Mouse (Mus musculus) stomach, embryonic 14.5 days (tissue): ENCODE results near the gene Krt16. TPM values are rescaled to one million over a fixed set of nuclear protein-coding genes. Genes with fewer than 3 reads are reported as not detected.
A peak's percentile ranks its signal among the peaks of the same experiment; 100 is the strongest.

ENCODE experiments used
- ATAC-seq: fragments of 200-750 bp; cut with Nextera tagmentation; 2 replicates; pipeline ENCODE4 v1.8.0; 2017; ENCODE audit warnings: low read depth, moderate TSS enrichment; ENCODE audit not compliant: insufficient number of reproducible peaks, insufficient read depth, low FRiP score
- H3K27ac ChIP-seq: fragments of 300-500 bp; sonication (generic); 2 replicates; pipeline ENCODE4 v1.5.1; 2014; ENCODE audit warnings: mild to moderate bottlenecking, low read length, moderate library complexity, mixed read lengths
- H3K27me3 ChIP-seq: fragments of 300-500 bp; sonication (generic); 2 replicates; pipeline ENCODE4 v1.6.1; 2014; ENCODE audit warnings: low read length, control low read depth, mixed read lengths; ENCODE audit not compliant: control insufficient read depth, insufficient read depth
- H3K36me3 ChIP-seq: fragments of 300-500 bp; sonication (generic); 2 replicates; pipeline ENCODE4 v1.6.1; 2014; ENCODE audit warnings: mild to moderate bottlenecking, control low read depth, low read length, moderate library complexity, mixed read lengths; ENCODE audit not compliant: control insufficient read depth, insufficient read depth
- H3K4me1 ChIP-seq: fragments of 300-500 bp; sonication (generic); 2 replicates; pipeline ENCODE4 v1.6.1; 2014; ENCODE audit warnings: low read length, control low read depth, mixed read lengths; ENCODE audit not compliant: control insufficient read depth, insufficient read depth
- H3K4me2 ChIP-seq: fragments of 300-500 bp; sonication (generic); replicated peaks from 2 replicates; pipeline ENCODE4 v1.6.1; 2014; ENCODE audit warnings: low read depth, low read length, control low read depth
- H3K4me3 ChIP-seq: fragments of 300-500 bp; sonication (generic); 2 replicates; pipeline ENCODE4 v1.5.1; 2014; ENCODE audit warnings: low read depth, low read length, control low read depth
- H3K9ac ChIP-seq: fragments of 300-500 bp; sonication (generic); replicated peaks from 2 replicates; pipeline ENCODE4 v1.6.1; 2014; ENCODE audit warnings: low read depth, mild to moderate bottlenecking, control low read depth, low read length, moderate library complexity, mixed read lengths
- H3K9me3 ChIP-seq: fragments of 300-500 bp; sonication (generic); 2 replicates; pipeline ENCODE4 v1.6.1; 2016; ENCODE audit warnings: low read depth, low read length, control low read depth; ENCODE audit not compliant: control insufficient read depth
- WGBS: fragments of 180-500 bp; shearing (Covaris S2); extraction: QIAGEN DNeasy Blood & Tissue Kit; methylation state at CpG from one replicate; pipeline ENCODE4 v1.1.7; 2014; 5-methylcytosine and 5-hydroxymethylcytosine counted together
- polyA plus RNA-seq: library from polyadenylated mRNA; unstranded; fragments of >200 nt; fragmentation: Nextera tagmentation; extraction: Ambion mirVana; gene quantifications from 2 replicates; pipeline ENCODE4 v1.2.1, GENCODE M21; 2014

The Krt16 gene
- polyA plus RNA-seq, result 0.22 and 0.38 TPM in 2 replicates

DNA sequence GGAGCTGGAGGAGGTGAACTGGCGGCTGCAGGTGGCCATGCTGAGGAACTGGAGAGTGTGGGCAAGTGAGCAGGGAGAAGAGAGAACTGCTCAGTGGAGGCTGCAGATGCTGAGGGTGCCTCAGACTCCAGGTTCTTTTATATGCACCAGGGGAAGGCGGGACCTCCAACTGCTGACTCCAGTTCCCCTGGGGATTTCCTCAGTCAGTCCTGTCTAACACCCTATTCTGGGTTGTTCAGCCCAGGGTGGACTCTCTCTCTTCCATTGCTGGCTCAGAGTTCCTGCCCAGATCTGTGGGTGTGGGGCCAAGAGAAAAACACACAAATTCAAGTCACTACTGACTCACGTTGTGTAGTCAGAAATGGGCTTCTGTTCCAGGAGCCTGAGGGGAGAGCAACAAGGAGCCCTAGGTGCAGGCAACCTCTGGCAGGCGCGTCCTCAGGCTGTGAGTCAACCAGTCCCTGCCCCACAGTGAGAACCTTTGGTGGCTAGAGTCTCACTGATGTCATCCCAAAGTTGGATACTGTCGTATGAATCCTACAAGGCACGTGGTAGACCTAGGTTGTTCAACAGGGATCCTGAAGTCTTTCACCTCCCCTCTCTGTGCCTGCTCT, at the start of gene Krt16:
Gene Krt16, minus strand, starts transcription at position 51 of the 614 bp plus-strand sequence.
- no peak within 1 kb of the TSS for H3K4me3 ChIP-seq
- no peaks in the 10 kb centered on the region for H3K27me3 ChIP-seq
- no peak within 1 kb of the TSS for H3K27ac ChIP-seq
- H3K4me2 ChIP-seq, result no peak within 1 kb of the TSS
- ATAC-seq, result no peak
- H3K4me1 ChIP-seq, result no peaks in the 10 kb centered on the region
- WGBS, result 68% methylated on average over 7 of the region's 7 CpGs
- no peaks in the 10 kb centered on the region for H3K36me3 ChIP-seq
- no peak within 1 kb of the TSS for H3K9ac ChIP-seq
- no peaks in the 10 kb centered on the region for H3K9me3 ChIP-seq

DNA sequence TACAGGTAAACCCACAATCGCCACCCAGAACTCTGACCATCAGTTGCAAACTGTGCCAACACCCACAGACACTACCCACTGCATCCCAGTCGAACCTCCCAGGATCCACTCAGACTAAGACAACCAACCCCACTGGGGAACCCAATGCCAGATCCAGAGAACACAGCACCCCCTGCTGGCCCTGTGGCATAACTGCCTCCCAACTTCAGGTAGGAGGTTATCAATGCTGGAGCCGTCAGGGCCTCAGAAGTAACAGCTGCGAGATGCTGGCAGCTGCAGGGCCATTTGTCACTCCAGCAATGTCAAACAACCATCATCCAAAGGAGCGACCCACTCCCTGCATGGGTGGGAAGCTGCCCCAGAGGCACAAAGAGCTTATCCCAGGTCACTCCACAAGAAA, 49.1 kb upstream of the Krt16 start:
- no peak for ATAC-seq
- 25% methylated on average over 5 of the region's 5 CpGs for WGBS

DNA sequence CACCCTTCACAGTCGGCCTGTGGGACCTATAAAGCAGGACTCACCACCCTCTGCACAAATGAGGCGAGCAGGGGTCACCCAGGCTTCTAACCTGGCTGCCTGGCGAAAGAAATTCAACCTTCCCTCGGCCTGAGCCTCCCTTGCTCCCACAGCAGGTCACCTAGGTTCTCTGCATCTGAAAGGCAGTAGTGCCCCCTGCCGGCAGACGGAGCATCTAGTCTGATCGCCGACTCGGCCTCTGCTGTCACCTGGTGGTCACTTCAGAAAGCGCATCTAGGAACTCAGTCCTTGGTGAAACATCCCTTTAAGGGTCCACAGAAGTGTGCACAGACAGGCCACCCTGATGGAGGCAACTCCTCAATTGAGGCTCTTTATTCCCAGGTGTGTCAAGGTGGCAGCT, 46.6 kb upstream of the Krt16 start:
- H3K27me3 ChIP-seq, result no peaks in the 10 kb centered on the region
- H3K36me3 ChIP-seq, result no peaks in the 10 kb centered on the region
- H3K4me1 ChIP-seq, result peaks cover 11% of the 10 kb centered on the region; the same call in 1 of the 2 replicates
- 4% methylated on average over 10 of the region's 10 CpGs for WGBS
- H3K4me3 ChIP-seq, result no peak overlapping the region
- peak; percentile 39; the same call in 1 of the 2 replicates for ATAC-seq
- H3K9me3 ChIP-seq, result no peaks in the 10 kb centered on the region
- no peak overlapping the region for H3K4me2 ChIP-seq
- H3K27ac ChIP-seq, result no peak overlapping the region
- no peak overlapping the region for H3K9ac ChIP-seq

More for the DNA sequence above, 49.1 kb upstream of the Krt16 start:
- no peak overlapping the region for H3K4me3 ChIP-seq
- peak overlapping the region; percentile 32; the same call in 1 of the 2 replicates for H3K4me2 ChIP-seq
- H3K27me3 ChIP-seq, result no peaks in the 10 kb centered on the region
- H3K36me3 ChIP-seq, result no peaks in the 10 kb centered on the region
- no peaks in the 10 kb centered on the region for H3K9me3 ChIP-seq
- no peak overlapping the region for H3K9ac ChIP-seq
- H3K27ac ChIP-seq, result no peak overlapping the region
- 0 out of 2 replicates have a peak, but pooled peaks cover 5% of the 10 kb centered on the region for H3K4me1 ChIP-seq

DNA sequence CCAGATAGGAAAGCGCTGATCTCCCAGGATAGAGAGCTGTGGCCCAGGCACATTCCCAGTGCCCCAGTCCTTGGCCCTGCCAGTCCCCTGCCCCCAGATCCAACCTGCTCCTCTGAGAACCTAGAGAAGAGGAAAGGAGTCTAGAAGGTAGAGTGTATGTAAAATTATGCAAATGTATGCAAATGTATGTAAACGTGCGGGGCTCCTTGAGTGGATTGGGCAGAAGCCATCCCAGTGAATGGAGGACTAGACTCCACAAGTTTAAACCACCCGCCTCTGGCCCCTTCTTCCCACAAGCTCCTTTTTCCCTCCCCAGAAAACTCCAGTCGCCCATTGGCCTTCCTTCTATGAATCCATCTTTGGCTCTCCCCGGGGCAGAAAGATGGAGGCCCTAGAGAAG, 44.2 kb upstream of the Krt16 start:
- Histone ChIP-seq H3K4me2 (no peak overlapping the region), H3K4me3 (no peak overlapping the region), H3K4me1 (peaks cover 8% of the 10 kb centered on the region; the same call in 1 of the 2 replicates), H3K9ac (no peak overlapping the region), H3K36me3 (no peaks in the 10 kb centered on the region), H3K9me3 (no peaks in the 10 kb centered on the region), H3K27me3 (no peaks in the 10 kb centered on the region), H3K27ac (no peak overlapping the region)
- 61% methylated on average over 6 of the region's 6 CpGs for WGBS
- no peak for ATAC-seq

GRCm38 (mm10) chr11:100290235-100290634, 41.5 kb upstream of the Krt16 start:
- no peak overlapping the region for H3K4me2 ChIP-seq
- H3K9ac ChIP-seq, result no peak overlapping the region
- H3K27ac ChIP-seq, result peak overlapping the region; percentile 77
- H3K27me3 ChIP-seq, result no peaks in the 10 kb centered on the region
- no peaks in the 10 kb centered on the region for H3K9me3 ChIP-seq
- no peak for ATAC-seq
- H3K4me3 ChIP-seq, result no peak overlapping the region
- H3K36me3 ChIP-seq, result no peaks in the 10 kb centered on the region
- 28% methylated on average over 5 of the region's 5 CpGs for WGBS
- H3K4me1 ChIP-seq, result peaks cover 12% of the 10 kb centered on the region; the same call in 1 of the 2 replicates

- Histone ChIP-seq H3K4me1 (peaks cover 12% of the 10 kb centered on the region; the same call in 1 of the 2 replicates), H3K4me3 (no peak overlapping the region), H3K36me3 (no peaks in the 10 kb centered on the region), H3K9me3 (no peaks in the 10 kb centered on the region), H3K27me3 (no peaks in the 10 kb centered on the region), H3K9ac (no peak overlapping the region), H3K27ac (peak overlapping the region; percentile 77), H3K4me2 (no peak overlapping the region)
- 53% methylated on average over 6 of the region's 6 CpGs for whole genome bisulfite sequencing
- ATAC-seq, result 0 out of 2 replicates have a peak, but pooled peaks have one; percentile 8
These were observed 40.2 kb upstream of the Krt16 start for GRCm38 (mm10) chr11:100288942-100289341.

DNA sequence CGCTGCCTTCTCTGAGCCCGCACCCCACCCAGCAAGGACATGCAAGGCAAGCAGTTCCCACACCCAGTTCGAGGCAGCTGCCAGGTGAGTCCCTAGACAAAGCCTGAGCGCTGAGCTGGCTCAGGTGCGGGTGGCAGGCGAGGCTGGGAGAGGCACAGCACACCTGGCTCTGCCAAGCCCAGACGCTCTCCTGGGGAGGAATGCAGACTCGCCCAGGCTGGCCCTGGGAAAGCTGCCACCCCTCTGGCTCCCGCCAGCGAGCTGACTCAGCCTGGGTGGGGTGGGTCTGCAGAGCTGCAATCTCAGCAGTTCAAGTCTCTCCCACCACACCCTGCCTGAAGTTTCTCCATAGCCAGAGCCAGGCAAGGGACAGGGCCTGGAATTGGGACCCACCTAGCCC, 38.3 kb upstream of the Krt16 start:
- Histone ChIP-seq H3K27ac (peak overlapping the region; percentile 92), H3K4me2 (no peak overlapping the region), H3K36me3 (no peaks in the 10 kb centered on the region), H3K27me3 (no peaks in the 10 kb centered on the region), H3K9ac (no peak overlapping the region), H3K9me3 (no peaks in the 10 kb centered on the region), H3K4me3 (no peak overlapping the region), H3K4me1 (peaks cover 12% of the 10 kb centered on the region; the same call in 1 of the 2 replicates)
- 40% methylated on average over 10 of the region's 10 CpGs for WGBS
- ATAC-seq, result peak; percentile 84

- Histone ChIP-seq H3K27me3 (no peaks in the 10 kb centered on the region), H3K9me3 (no peaks in the 10 kb centered on the region), H3K36me3 (no peaks in the 10 kb centered on the region), H3K4me3 (no peak overlapping the region), H3K9ac (no peak overlapping the region), H3K27ac (peak overlapping the region; percentile 27; the same call in 1 of the 2 replicates), H3K4me2 (no peak overlapping the region), H3K4me1 (0 out of 2 replicates have a peak, but pooled peaks cover 4% of the 10 kb centered on the region)
- ATAC-seq, result peak; percentile 29; the same call in 1 of the 2 replicates
- WGBS, result 62% methylated on average over 4 of the region's 4 CpGs
These were observed 36.3 kb upstream of the Krt16 start for GRCm38 (mm10) chr11:100284988-100285387.
